Mouse (Mus musculus) CD4-positive, CD25-positive, alpha-beta regulatory T cell, adult 9 weeks (primary cell): Measurements from ENCODE around the gene Btbd35f28. TPM values are rescaled to one million over a fixed set of nuclear protein-coding genes. Genes with fewer than 3 reads are reported as not detected.

Source experiments
- polyA plus RNA-seq: library from polyadenylated mRNA; unstranded; fragments of 100-300 nt; shearing (Covaris generic); gene quantifications from one replicate; pipeline ENCODE4 v1.2.1, GENCODE M21; 2017

The Btbd35f28 gene
- polyA plus RNA-seq, result not detected

GRCm38 (mm10) chrX:4196276-4196675, at the start of gene Btbd35f28:
Gene Btbd35f28 (plus strand): TSS chrX:4196576.

Other genes starting within 250 kb of the Btbd35f28 start
- gene Btbd35f16, start 239.6 kb upstream of the Btbd35f28 start, polyA plus RNA-seq, result not detected
- not detected for gene Btbd35f3, start 158.9 kb upstream of the Btbd35f28 start, polyA plus RNA-seq
- not detected for gene Btbd35f20, start 94.7 kb downstream of the Btbd35f28 start, polyA plus RNA-seq
- gene Btbd35f17, start 174.1 kb downstream of the Btbd35f28 start, polyA plus RNA-seq, result not detected